Comparison of ENCODE assay signal across 8 mouse cellular contexts in the genomic region with DNA sequence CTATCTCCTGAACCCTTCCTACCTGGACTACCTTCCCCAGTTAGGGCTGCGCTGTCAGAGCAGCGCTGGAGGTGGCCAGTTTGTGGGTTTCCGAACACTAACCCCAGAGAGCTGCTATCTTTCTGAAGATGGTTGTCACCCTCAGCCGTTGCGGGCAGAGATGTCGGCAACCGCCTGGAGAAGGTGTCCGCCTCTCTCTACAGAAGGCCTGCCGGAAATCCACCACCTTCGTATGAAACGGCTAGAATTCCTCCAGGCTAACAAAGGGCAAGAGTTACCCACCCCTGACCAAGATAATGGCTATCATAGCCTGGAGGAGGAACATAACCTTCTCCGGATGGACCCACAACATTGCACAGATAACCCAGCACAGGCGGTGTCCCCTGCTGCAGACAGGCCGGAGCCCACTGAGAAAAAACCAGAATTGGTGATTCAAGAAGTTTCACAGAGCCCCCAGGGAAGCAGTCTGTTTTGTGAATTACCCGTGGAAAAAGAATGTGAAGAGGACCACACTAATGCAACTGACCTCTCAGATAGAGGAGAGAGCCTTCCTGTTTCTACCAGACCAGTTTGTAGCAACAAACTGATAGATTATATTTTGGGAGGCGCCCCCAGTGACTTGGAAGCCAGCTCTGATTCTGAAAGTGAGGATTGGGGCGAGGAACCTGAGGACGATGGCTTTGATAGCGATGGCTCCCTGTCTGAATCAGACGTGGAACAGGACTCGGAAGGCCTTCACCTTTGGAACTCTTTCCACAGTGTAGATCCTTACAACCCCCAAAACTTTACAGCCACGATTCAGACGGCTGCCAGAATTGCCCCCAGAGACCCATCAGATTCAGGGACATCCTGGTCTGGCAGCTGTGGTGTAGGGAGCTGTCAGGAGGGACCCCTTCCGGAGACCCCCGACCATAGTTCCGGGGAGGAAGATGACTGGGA. TPM values are rescaled to one million over a fixed set of nuclear protein-coding genes. Genes with fewer than 3 reads are reported as not detected.
DNase-seq lines count a peak whose midpoint lies in the region; ATAC-seq lines count a peak whose summit lies in the region.

No protein-coding gene starts in this region.

- H3K4me1 ChIP-seq in heart, embryonic 13.5 days, result peaks cover 47% of the 10 kb centered on the region
- H3K4me1 ChIP-seq in stomach, embryonic 14.5 days (ENCODE audit: control insufficient read depth, insufficient read depth, low read length), result peaks cover 6% of the 10 kb centered on the region; the same call in 1 of the 2 replicates

- H3K27ac ChIP-seq in heart, embryonic 13.5 days (replicated peaks), result peak overlapping the region; percentile 97
- H3K27ac ChIP-seq in stomach, embryonic 14.5 days (ENCODE audit: low read length), result peak overlapping the region; percentile 96

- peak overlapping the region; percentile 96 for H3K4me3 ChIP-seq in heart, embryonic 13.5 days
- peak overlapping the region; percentile 94 for H3K4me3 ChIP-seq in stomach, embryonic 14.5 days (ENCODE audit: low read depth, low read length)

- H3K9me3 ChIP-seq in heart, embryonic 13.5 days, result no peaks in the 10 kb centered on the region
- H3K9me3 ChIP-seq in stomach, embryonic 14.5 days (ENCODE audit: control insufficient read depth, low read depth, low read length), result no peaks in the 10 kb centered on the region

- H3K4me2 ChIP-seq in heart, embryonic 13.5 days, result peak overlapping the region; percentile 95
- H3K4me2 ChIP-seq in stomach, embryonic 14.5 days (replicated peaks; ENCODE audit: low read depth, low read length), result peak overlapping the region; percentile 83

- peak; percentile 27 for DNase-seq in kidney, adult 9 months
- no peak for DNase-seq in kidney, adult 11 months
- peak; percentile 17 to 24 for DNase-seq in adrenal gland, postnatal 36 days
- peak; percentile 49 for DNase-seq in liver
- no peak for DNase-seq in embryo, embryonic 10.5 days (ENCODE audit: low spot score)

- ATAC-seq in heart, embryonic 13.5 days (ENCODE audit: extremely low read depth, insufficient number of reproducible peaks, low FRiP score, low TSS enrichment), result no peak
- no peak for ATAC-seq in stomach, embryonic 14.5 days (ENCODE audit: insufficient number of reproducible peaks, insufficient read depth, low FRiP score, low read depth)
- ATAC-seq in granulocyte monocyte progenitor cell, adult 5-6 weeks (replicated peaks; ENCODE audit: poor library complexity, severe bottlenecking), result no peak

- H3K36me3 ChIP-seq in heart, embryonic 13.5 days, result peaks cover 36% of the 10 kb centered on the region
- peaks cover 14% of the 10 kb centered on the region for H3K36me3 ChIP-seq in stomach, embryonic 14.5 days (ENCODE audit: control insufficient read depth, insufficient read depth, low read length)

- H3K27me3 ChIP-seq in heart, embryonic 13.5 days (replicated peaks), result no peaks in the 10 kb centered on the region
- no peaks in the 10 kb centered on the region for H3K27me3 ChIP-seq in stomach, embryonic 14.5 days (ENCODE audit: control insufficient read depth, insufficient read depth, low read length)

- peak overlapping the region; percentile 97 for H3K9ac ChIP-seq in heart, embryonic 13.5 days
- peak overlapping the region; percentile 98 for H3K9ac ChIP-seq in stomach, embryonic 14.5 days (replicated peaks; ENCODE audit: low read depth, low read length)

- WGBS in heart, embryonic 13.5 days, result 4% methylated on average over 26 of the region's 26 CpGs
- WGBS in stomach, embryonic 14.5 days, result 7% methylated on average over 26 of the region's 26 CpGs

RNA-seq across cellular contexts. Expression of a gene that starts 1.7 kb away (rescaled TPM):
- 10 to 100 TPM; 92.4 to 97.3 TPM for total RNA-seq in adrenal gland, postnatal 36 days (2021)
- polyA plus RNA-seq in heart, embryonic 13.5 days (2015; fragmentation: Nextera tagmentation; extraction: Ambion mirVana), result 24.2 and 24.8 TPM in 2 replicates
- 43.2 and 45.4 TPM in 2 replicates for polyA plus RNA-seq in stomach, embryonic 14.5 days (2014; fragmentation: Nextera tagmentation; extraction: Ambion mirVana)
- total RNA-seq in granulocyte monocyte progenitor cell, adult 5-6 weeks (2014; fragmentation: Nextera tagmentation), result 52.3 and 53.9 TPM in 2 replicates
- total RNA-seq in granulocyte monocyte progenitor cell, adult 5-6 weeks (2017), result 75.7 and 78.5 TPM in 2 replicates

RNA-seq across cellular contexts. Expression of a gene that starts 31.4 kb away (rescaled TPM):
- total RNA-seq in adrenal gland, postnatal 36 days (2021), result 10 to 100 TPM; 14.3 to 18.8 TPM
- 10.6 and 10.7 TPM in 2 replicates for polyA plus RNA-seq in heart, embryonic 13.5 days (2015; fragmentation: Nextera tagmentation; extraction: Ambion mirVana)
- 19.8 and 21.7 TPM in 2 replicates for polyA plus RNA-seq in stomach, embryonic 14.5 days (2014; fragmentation: Nextera tagmentation; extraction: Ambion mirVana)
- 0.32 and 1.7 TPM in 2 replicates for total RNA-seq in granulocyte monocyte progenitor cell, adult 5-6 weeks (2014; fragmentation: Nextera tagmentation)
- total RNA-seq in granulocyte monocyte progenitor cell, adult 5-6 weeks (2017), result 0.65 TPM in 1 of 2 replicates, not detected in the other

Comparison
In these comparisons a context has a peak if more than half of its experiments do, and no peak if none do; other contexts are left out.
1. DNase-seq: peak in kidney, adult 9 months (single experiment), adrenal gland, postnatal 36 days (2 of 2) and liver (single experiment); none in kidney, adult 11 months (single experiment) and embryo, embryonic 10.5 days (single experiment).
2. RNA of a gene that starts 31.4 kb away (total RNA-seq): 14.3 to 18.8 TPM in adrenal gland, postnatal 36 days; 0.32 to 1.7 TPM in granulocyte monocyte progenitor cell, adult 5-6 weeks; every median in the first group is over 4 times any median in the second.